Mouse (Mus musculus) ES-Bruce4 (cell line): ENCODE data around the gene Tenm2.

ENCODE experiments used
- CTCF ChIP-seq: IDR thresholded peaks from one replicate; pipeline ENCODE4 v1.8.1; 2011; ENCODE audit warnings: low read depth, low read length
- EP300 ChIP-seq: IDR thresholded peaks from 2 replicates; pipeline ENCODE4 v1.6.1; 2011; ENCODE audit warnings: low read depth, low read length; ENCODE audit not compliant: insufficient read depth
- POLR2A ChIP-seq: IDR thresholded peaks from one replicate; pipeline ENCODE4 v1.8.1; 2011; ENCODE audit warnings: low read length; ENCODE audit not compliant: insufficient read depth

- TF ChIP-seq POLR2A (no peak), CTCF (no peak), EP300 (no peak)
Observed at GRCm38 (mm10) chr11:36886147-36886546, 349.6 kb downstream of the Tenm2 start.
